Mouse (Mus musculus) layer of hippocampus, postnatal 25 days (tissue): ENCODE data around the gene Plekhg1. TPM values are rescaled to one million over a fixed set of nuclear protein-coding genes. Genes with fewer than 3 reads are reported as not detected.

Experiments used
- DNase-seq, 2 experiments: peaks; one replicate each; pipeline ENCODE4 v3.0.0; 2022; ENCODE audit warnings: mixed read lengths in 2 of 2, low spot score in 1 of 2; ENCODE audit errors: extremely low spot score in 1 of 2
- total RNA-seq, 2 experiments: library from RNA; stranded (reverse); gene quantifications; 2 replicates each; pipeline ENCODE4 v1.2.3; 2021

Plekhg1 gene
- total RNA-seq, 2 experiments from 2014 or later: 19.1 to 20.1 TPM

DNA sequence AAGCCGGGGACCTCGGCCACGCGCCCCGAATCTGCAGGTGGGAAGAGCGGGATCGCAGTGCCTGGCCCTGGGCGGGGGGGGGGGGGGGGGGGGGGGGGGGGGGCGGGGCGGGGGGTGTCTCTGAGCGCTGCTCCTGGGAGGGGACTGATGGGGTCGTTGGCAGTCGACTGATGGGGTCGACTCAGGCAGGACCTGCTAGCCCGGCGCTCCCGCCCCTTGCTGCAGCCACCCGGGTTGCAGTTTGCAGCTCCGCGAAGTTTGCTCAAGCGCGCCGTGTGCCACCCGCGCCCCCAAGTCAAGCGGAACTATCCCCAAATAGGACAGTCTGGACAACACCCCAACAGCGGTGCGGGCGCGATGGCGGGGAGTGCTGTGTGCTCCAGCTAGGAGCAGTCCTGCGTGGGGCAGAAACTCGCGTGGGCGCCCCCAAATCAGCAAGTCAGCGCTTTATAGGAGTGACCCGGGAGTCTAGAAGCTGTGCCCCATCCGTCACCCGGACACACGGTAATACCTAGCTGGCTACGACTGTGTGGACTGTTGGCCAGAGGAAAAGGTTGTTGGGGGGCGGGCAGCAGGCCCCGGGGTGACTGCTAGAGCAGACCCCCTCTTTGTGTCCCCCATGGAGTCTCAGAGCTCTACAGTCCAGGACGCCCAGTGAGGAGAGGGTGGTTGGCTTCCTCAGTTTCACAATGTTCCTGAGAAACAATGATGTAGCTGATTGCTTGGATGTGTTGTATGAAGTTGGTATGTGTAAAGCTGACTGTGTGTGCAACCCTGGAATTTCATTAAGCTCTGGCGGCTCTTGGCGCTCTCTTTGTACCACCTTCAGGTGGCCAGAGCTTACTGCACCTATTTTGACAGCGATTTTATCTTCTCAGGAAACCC is 582 bp downstream of the Plekhg1 start:
- peak; percentile 17 to 18 for DNase-seq

DNA sequence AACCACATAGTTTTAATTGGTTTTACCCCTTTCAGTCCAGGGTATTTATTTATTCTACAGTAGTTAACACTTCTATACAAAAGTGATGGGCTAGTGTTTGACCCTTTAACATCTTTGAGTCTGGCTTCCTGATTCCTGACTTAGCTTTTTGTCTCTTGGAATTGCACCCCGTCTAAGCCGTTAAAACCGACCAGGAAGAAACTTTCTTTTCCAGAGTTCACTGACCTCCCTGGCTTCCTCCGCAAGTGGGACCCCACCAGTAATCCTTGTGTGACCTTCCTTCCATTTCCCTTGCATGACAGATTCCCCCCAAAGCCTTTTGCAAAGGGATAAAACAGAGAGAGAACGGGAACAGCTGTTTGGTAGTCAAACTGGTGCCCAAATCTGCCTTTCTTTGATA is 1.6 kb downstream of the Plekhg1 start:
- DNase-seq: no peak

GRCm38 (mm10) chr10:3743069-3743468 is 2.9 kb downstream of the Plekhg1 start:
- no peak for DNase-seq

GRCm38 (mm10) chr10:3743826-3744225 is 3.7 kb downstream of the Plekhg1 start:
- peak in 1 of 2 experiments; percentile 18 for DNase-seq

- DNase-seq: no peak
Measured at GRCm38 (mm10) chr10:3746794-3747518, 6.8 kb downstream of the Plekhg1 start.

GRCm38 (mm10) chr10:3749580-3749979 is 9.4 kb downstream of the Plekhg1 start:
- DNase-seq: no peak

DNA sequence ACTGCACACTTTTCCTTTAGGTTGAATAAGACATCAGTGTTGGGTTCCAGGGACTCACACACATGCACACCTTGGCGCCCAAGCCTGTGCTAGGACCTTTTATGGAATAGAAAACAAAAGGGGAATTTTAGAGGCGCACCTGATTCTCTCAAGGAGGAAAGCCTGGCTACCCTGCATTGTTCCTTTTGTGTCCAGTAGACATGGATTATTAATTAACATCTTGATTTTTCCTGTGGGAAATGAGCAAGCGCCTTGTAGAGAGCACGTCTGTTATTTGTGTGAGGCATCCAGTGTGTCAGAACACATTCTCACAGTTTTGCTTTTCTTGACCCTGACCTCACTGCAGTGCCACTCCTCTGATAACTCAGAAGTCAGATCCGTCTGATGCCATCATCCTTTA is 21.8 kb downstream of the Plekhg1 start:
- DNase-seq: no peak

DNA sequence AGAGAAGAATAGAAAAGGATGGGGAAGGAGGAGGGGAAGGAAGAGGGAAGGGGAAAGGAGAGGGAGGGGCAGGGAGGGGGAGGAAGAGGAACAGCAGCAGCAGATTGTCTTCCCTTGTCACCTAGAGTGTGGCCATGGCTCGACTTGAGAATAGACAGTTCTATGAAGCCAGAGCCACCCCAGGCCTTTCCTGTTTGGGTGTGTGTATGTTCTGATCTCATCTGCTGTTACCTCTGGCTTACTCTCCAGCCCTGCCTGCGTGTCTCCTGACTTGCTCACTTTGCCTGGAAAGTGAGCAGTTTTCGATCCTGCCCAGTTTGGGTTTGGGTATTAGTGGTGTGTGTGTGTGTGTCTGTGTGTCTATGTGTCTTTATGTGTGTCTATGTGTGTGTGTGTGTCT is 23.0 kb downstream of the Plekhg1 start:
- DNase-seq: no peak

GRCm38 (mm10) chr10:3769131-3769530 is 29.0 kb downstream of the Plekhg1 start:
- DNase-seq: no peak

DNA sequence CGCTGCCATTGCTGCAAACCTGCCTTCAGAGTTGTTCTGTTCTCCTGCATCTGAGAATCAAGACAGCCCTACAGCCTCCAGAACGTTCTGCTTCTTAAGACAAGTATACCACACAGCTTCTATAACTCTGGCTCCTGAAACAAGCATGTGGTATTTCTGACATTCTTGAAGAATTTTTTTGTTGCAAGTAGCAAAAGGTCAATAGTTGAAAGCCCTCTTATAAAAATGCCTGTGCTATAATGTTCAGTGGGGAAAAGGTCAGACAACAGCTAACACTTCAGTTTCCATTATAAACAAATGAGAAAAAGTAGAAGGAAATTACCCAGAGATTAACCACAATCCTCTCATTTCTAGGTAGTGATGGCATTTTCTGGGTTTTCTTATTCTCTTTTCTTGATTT is 34.2 kb downstream of the Plekhg1 start:
- DNase-seq: no peak

- DNase-seq: no peak
Measured at GRCm38 (mm10) chr10:3776761-3777160, 36.6 kb downstream of the Plekhg1 start.

DNA sequence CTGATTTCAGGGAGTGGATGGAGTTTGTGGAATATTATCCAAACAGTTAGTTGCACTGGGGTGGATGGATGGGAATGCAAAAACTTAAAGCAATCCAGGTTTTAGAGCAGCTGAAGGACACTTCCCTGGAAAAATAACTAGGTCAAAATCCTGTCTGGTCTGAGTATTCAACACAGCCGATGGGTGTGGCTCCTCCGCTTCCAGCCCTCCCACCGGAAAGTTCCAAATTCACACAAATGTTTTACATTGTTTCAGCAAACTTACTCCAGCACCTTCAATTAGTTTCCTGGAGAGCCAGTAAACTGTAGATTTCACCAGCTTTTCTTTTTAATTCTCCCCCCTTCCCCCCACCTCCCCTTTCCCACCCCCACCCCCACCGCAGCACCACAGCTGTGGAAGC is 45.2 kb downstream of the Plekhg1 start:
- DNase-seq: no peak

DNA sequence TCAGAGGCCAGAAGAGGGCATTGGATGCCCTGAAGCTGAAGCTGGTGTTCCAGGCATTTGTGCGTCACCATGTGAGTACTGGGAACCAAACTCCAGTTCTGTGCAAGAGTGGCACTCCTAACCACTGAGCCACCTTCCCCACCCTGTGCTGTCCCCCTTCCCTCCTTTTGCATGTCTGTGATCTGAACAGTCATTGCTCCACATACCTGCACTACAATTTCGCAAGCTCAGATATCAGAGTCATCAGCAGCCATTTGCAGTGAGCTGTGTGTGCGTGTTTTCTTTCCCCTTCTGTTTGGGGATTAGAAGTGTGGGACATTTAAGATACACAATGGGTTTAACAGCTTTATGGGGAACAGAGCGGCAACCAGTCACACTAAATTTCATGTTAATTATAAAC is 46.4 kb downstream of the Plekhg1 start:
- no peak for DNase-seq

- DNase-seq: no peak
Measured at GRCm38 (mm10) chr10:3787006-3787405, 46.8 kb downstream of the Plekhg1 start.

- no peak for DNase-seq
Measured at GRCm38 (mm10) chr10:3793825-3794224, 53.7 kb downstream of the Plekhg1 start.

GRCm38 (mm10) chr10:3799455-3799854 is 59.3 kb downstream of the Plekhg1 start:
- no peak for DNase-seq

GRCm38 (mm10) chr10:3801254-3801653 is 61.1 kb downstream of the Plekhg1 start:
- DNase-seq: no peak

- no peak for DNase-seq
Measured at GRCm38 (mm10) chr10:3805334-3805733, 65.2 kb downstream of the Plekhg1 start.

GRCm38 (mm10) chr10:3807980-3808379 is 67.8 kb downstream of the Plekhg1 start:
- DNase-seq: no peak

- DNase-seq: no peak
Measured at GRCm38 (mm10) chr10:3810476-3811273, 70.5 kb downstream of the Plekhg1 start.
